Mouse (Mus musculus): Measurements from ENCODE around the gene Pdgfa. TPM values are rescaled to one million over a fixed set of nuclear protein-coding genes. Genes with fewer than 3 reads are reported as not detected.

The Pdgfa gene
- polyA plus RNA-seq, 1 experiment from 2014 or later = 4.9 TPM

DNA sequence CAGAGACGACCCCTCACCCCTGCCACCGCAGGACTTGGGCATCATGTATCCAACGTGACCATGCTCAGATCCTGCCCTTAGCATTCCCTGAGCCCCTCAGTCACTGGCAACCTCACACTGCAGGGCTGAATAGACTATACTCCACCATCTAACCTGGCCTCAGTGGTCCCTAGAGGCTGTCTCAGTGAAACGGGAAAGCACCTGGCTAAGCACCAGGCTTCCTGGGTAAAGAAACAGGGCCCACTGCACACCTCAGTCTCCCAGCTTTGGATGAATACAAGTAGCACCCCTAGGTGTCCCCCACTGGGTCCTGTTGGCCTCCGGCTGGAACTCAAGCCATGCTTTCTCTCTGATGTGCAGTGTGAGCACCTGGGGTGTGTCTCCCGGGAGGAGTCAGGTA lies 23.7 kb downstream of the Pdgfa start:
- Histone ChIP-seq H3K4me2 (replicated peaks) (no peak overlapping the region), H3K27me3 (no peaks in the 10 kb centered on the region), H3K36me3 (no peaks in the 10 kb centered on the region), H3K9ac (replicated peaks) (no peak overlapping the region), H3K27ac (replicated peaks) (no peak overlapping the region), H3K4me3 (no peak overlapping the region), H3K9me3 (no peaks in the 10 kb centered on the region), H3K4me1 (no peaks in the 10 kb centered on the region)
- ATAC-seq (ENCODE audit: low FRiP score, low read depth) = no peak
- WGBS = 86% methylated on average over 6 of the region's 6 CpGs

DNA sequence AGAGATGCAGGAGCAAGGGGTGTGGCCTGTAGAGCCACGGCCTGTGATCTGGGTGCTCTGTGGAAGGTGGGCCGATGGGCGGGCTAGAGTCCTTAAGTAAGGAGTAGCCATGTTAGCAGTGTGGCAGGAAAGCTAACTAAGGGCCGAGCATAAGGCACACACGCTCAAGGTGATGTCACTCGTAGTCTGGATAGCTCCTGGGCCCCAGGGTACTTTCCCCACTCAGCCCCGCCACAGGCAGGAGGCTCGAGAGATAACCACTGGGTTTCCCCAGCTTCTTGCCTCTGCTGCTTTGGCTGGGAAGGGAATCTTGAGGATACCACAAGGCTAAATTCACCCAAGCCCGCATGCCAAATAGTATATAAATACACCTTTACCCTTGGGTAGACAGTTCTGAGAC lies 25.8 kb downstream of the Pdgfa start:
- H3K36me3 ChIP-seq = no peaks in the 10 kb centered on the region
- H3K4me1 ChIP-seq = no peaks in the 10 kb centered on the region
- H3K27me3 ChIP-seq = no peaks in the 10 kb centered on the region
- no peak overlapping the region for H3K4me2 ChIP-seq (replicated peaks)
- WGBS = 74% methylated on average over 9 of the region's 9 CpGs
- H3K27ac ChIP-seq (replicated peaks) = no peak overlapping the region
- H3K9me3 ChIP-seq = no peaks in the 10 kb centered on the region
- no peak overlapping the region for H3K9ac ChIP-seq (replicated peaks)
- no peak for ATAC-seq (ENCODE audit: low FRiP score, low read depth)
- no peak overlapping the region for H3K4me3 ChIP-seq

GRCm38 (mm10) chr5:138970056-138970490 lies 27.1 kb downstream of the Pdgfa start:
- Histone ChIP-seq H3K9ac (replicated peaks) (no peak overlapping the region), H3K36me3 (no peaks in the 10 kb centered on the region), H3K4me3 (no peak overlapping the region), H3K4me1 (0 out of 2 replicates have a peak, but pooled peaks cover 3% of the 10 kb centered on the region), H3K27ac (replicated peaks) (no peak overlapping the region), H3K4me2 (replicated peaks) (no peak overlapping the region), H3K27me3 (no peaks in the 10 kb centered on the region), H3K9me3 (no peaks in the 10 kb centered on the region)
- 73% methylated on average over 7 of the region's 7 CpGs for WGBS
- ATAC-seq (ENCODE audit: low FRiP score, low read depth) = no peak

- H3K4me3 ChIP-seq = no peak overlapping the region
- no peak overlapping the region for H3K9ac ChIP-seq (replicated peaks)
- H3K36me3 ChIP-seq = no peaks in the 10 kb centered on the region
- H3K4me1 ChIP-seq = 0 out of 2 replicates have a peak, but pooled peaks cover 3% of the 10 kb centered on the region
- H3K4me2 ChIP-seq (replicated peaks) = no peak overlapping the region
- no peaks in the 10 kb centered on the region for H3K27me3 ChIP-seq
- H3K27ac ChIP-seq (replicated peaks) = no peak overlapping the region
- H3K9me3 ChIP-seq = no peaks in the 10 kb centered on the region
- ATAC-seq (ENCODE audit: low FRiP score, low read depth) = no peak
- 44% methylated on average over 7 of the region's 7 CpGs for WGBS
Observed at GRCm38 (mm10) chr5:138966033-138966724, 31.0 kb downstream of the Pdgfa start.

GRCm38 (mm10) chr5:138965590-138965989 lies 31.6 kb downstream of the Pdgfa start:
- ATAC-seq (ENCODE audit: low FRiP score, low read depth) = no peak
- no peak overlapping the region for H3K4me3 ChIP-seq
- 0 out of 2 replicates have a peak, but pooled peaks cover 3% of the 10 kb centered on the region for H3K4me1 ChIP-seq
- H3K9ac ChIP-seq (replicated peaks) = no peak overlapping the region
- H3K4me2 ChIP-seq (replicated peaks) = no peak overlapping the region
- H3K27ac ChIP-seq (replicated peaks) = no peak overlapping the region
- no peaks in the 10 kb centered on the region for H3K9me3 ChIP-seq
- no peaks in the 10 kb centered on the region for H3K36me3 ChIP-seq
- no peaks in the 10 kb centered on the region for H3K27me3 ChIP-seq
- 89% methylated on average over 2 of the region's 2 CpGs for WGBS

DNA sequence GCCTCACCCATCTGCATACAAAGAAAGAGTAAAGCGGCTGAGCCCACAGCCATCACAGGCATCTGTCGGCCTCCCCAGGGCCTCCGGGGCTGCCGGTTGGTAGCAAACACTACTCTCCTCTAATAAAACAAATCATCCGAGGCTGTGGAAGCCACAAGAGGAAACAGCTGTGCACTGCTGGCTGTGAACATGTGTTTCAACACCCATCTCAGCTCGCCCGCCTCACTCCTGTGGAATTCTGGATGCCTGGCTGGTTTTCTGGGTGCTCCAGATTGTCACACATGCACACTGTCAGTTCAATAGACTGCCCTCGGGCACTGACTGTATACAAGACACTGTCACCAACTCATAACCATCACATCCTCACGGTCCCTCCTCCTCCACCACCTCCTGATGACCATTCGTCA lies 40.7 kb downstream of the Pdgfa start:
- Histone ChIP-seq H3K27ac (replicated peaks) (no peak overlapping the region), H3K4me1 (peaks cover 9% of the 10 kb centered on the region; the same call in 1 of the 2 replicates), H3K4me3 (no peak overlapping the region), H3K4me2 (replicated peaks) (no peak overlapping the region), H3K9ac (replicated peaks) (no peak overlapping the region), H3K9me3 (no peaks in the 10 kb centered on the region), H3K27me3 (no peaks in the 10 kb centered on the region), H3K36me3 (no peaks in the 10 kb centered on the region)
- no peak for ATAC-seq (ENCODE audit: low FRiP score, low read depth)
- WGBS = 77% methylated on average over 10 of the region's 10 CpGs

- Histone ChIP-seq H3K4me2 (replicated peaks) (no peak overlapping the region), H3K9ac (replicated peaks) (no peak overlapping the region), H3K36me3 (no peaks in the 10 kb centered on the region), H3K27me3 (no peaks in the 10 kb centered on the region), H3K4me3 (no peak overlapping the region), H3K4me1 (peaks cover 10% of the 10 kb centered on the region; the same call in 1 of the 2 replicates), H3K27ac (replicated peaks) (no peak overlapping the region), H3K9me3 (no peaks in the 10 kb centered on the region)
- no peak for ATAC-seq (ENCODE audit: low FRiP score, low read depth)
- 80% methylated on average over 7 of the region's 7 CpGs for WGBS
Observed at GRCm38 (mm10) chr5:138953986-138954385, 43.2 kb downstream of the Pdgfa start.

DNA sequence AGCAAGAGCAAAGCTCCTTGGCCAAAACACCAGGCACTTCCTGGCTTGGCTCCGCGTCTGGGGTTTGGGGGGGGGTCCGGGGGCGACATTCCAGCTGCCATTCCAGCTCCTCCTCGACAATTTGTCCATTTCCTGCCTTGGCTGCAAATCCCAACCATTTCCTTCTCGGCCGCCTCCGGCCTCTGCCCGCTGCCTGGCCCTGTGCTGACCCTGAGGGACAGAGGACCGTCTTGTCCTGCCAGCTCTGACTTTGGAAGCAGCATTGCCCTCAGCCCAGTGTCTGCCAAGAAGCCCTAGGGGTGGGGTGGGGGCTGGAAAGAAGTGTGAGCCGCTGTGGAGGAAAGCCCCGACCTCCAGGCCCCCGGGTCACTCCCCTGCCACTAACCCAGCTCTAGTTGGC lies 44.2 kb downstream of the Pdgfa start:
- H3K9ac ChIP-seq (replicated peaks) = no peak overlapping the region
- H3K36me3 ChIP-seq = no peaks in the 10 kb centered on the region
- WGBS = 71% methylated on average over 13 of the region's 13 CpGs
- no peaks in the 10 kb centered on the region for H3K9me3 ChIP-seq
- H3K27me3 ChIP-seq = no peaks in the 10 kb centered on the region
- ATAC-seq (ENCODE audit: low FRiP score, low read depth) = no peak
- no peak overlapping the region for H3K4me3 ChIP-seq
- no peak overlapping the region for H3K27ac ChIP-seq (replicated peaks)
- no peak overlapping the region for H3K4me2 ChIP-seq (replicated peaks)
- H3K4me1 ChIP-seq = peaks cover 20% of the 10 kb centered on the region

- no peaks in the 10 kb centered on the region for H3K36me3 ChIP-seq
- 100% methylated on average over 2 of the region's 2 CpGs for WGBS
Observed at GRCm38 (mm10) chr5:138951305-138951704, 45.9 kb downstream of the Pdgfa start.

DNA sequence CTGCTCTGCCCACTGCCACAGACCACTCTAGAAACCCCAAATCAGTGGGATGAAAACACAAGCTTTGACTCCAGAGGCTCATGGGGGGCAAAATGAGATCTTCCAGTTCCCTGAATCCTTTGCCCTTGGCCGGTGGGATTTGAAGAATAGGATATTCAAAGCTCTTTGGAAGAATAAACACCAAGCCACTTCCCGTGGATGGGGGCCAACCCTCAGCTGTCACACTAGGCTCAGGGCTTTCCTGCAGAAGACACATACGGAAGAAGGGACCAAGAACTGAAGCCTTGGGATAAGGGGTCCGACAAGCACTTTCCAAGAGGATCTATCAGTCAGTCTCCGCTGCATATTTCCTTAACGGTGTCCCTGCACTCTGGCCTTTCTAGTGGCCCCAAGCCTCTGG lies 48.0 kb downstream of the Pdgfa start:
- Histone ChIP-seq H3K4me3 (no peak overlapping the region), H3K36me3 (no peaks in the 10 kb centered on the region), H3K4me2 (replicated peaks) (no peak overlapping the region), H3K27me3 (no peaks in the 10 kb centered on the region), H3K9me3 (no peaks in the 10 kb centered on the region), H3K4me1 (peaks cover 23% of the 10 kb centered on the region), H3K9ac (replicated peaks) (no peak overlapping the region), H3K27ac (replicated peaks) (no peak overlapping the region)
- no peak for ATAC-seq (ENCODE audit: low FRiP score, low read depth)
- 85% methylated on average over 6 of the region's 6 CpGs for WGBS

More at GRCm38 (mm10) chr5:138951305-138951704, 45.9 kb downstream of the Pdgfa start:
- Histone ChIP-seq H3K4me1 (peaks cover 28% of the 10 kb centered on the region), H3K9me3 (no peaks in the 10 kb centered on the region), H3K27me3 (no peaks in the 10 kb centered on the region), H3K27ac (replicated peaks) (no peak overlapping the region), H3K4me2 (replicated peaks) (no peak overlapping the region), H3K4me3 (no peak overlapping the region), H3K9ac (replicated peaks) (no peak overlapping the region)
- ATAC-seq (ENCODE audit: low FRiP score, low read depth) = no peak

DNA sequence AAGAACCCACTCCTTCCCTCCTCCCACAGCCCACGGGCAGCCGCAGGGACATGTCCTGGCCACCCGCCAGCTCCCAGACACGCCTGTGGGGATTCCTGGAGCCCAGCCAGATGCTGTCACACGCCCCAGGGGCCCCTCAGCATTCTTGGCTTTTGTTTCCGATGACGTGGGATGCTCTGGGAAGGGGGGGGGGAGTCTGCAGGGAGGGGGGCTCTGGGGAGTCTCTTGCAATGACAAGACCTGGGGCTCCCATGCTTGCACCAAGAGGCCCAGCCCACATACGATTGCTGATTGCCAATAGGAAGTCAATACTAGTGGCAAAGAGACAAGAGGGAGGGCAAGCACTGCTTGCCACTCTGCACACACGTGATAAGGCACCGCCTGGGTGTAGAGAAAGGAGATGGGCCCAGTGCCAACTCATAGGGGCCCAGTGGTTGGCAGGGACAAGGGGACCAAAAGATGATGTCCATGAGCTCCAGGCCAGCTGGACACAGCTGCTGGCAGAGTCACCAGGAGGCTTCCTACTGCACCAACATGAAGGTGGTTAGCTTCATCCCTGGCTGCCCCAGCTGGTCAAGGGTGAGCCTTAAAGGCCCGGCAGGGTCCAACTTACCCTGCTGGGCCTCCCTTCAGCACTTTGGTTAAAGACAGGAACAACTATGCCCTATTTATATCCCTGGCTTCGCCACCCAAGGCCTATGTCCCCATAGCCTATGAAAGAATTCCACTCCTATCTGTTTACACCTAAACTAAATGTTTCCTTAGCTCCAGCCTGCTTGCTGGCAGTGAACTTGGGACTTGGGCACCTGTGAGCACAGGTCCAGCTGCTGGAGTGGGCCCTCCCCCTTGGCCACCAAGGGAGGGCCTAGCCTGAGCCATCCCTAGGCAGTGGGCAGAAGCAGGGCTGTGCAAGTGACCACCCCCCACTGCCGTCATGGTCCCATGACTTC lies 48.9 kb downstream of the Pdgfa start:
- Histone ChIP-seq H3K36me3 (no peaks in the 10 kb centered on the region), H3K4me1 (peaks cover 23% of the 10 kb centered on the region), H3K27ac (replicated peaks) (no peak overlapping the region), H3K9me3 (no peaks in the 10 kb centered on the region), H3K27me3 (no peaks in the 10 kb centered on the region), H3K4me3 (no peak overlapping the region), H3K4me2 (replicated peaks) (0 out of 2 replicates have a peak overlapping the region, but pooled peaks have one; percentile 3), H3K9ac (replicated peaks) (no peak overlapping the region)
- ATAC-seq (ENCODE audit: low FRiP score, low read depth) = peak; percentile 52
- 41% methylated on average over 13 of the region's 13 CpGs for WGBS

DNA sequence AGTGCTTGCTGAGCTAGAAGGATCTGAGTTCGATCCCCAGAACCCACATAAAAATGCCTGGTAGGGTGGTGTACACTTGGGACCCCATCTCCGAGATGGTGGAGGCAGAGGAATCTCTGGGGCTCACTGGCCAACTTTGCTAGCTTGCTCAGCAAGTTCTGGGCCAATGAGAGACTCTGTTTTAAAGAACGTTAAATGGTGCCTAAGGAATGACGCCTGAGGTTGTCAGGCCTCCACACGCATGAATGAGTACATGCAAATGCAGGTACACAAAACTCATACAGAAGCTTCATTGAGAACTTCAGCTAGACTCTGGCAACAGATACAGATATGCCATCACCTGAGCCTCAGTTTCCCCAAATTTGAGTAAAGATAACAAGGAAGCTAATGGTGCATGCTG lies 49.7 kb downstream of the Pdgfa start:
- Histone ChIP-seq H3K4me2 (replicated peaks) (no peak overlapping the region), H3K9me3 (no peaks in the 10 kb centered on the region), H3K27me3 (no peaks in the 10 kb centered on the region), H3K4me1 (peaks cover 23% of the 10 kb centered on the region), H3K9ac (replicated peaks) (no peak overlapping the region), H3K27ac (replicated peaks) (no peak overlapping the region), H3K36me3 (no peaks in the 10 kb centered on the region), H3K4me3 (no peak overlapping the region)
- 84% methylated on average over 5 of the region's 5 CpGs for WGBS
- ATAC-seq (ENCODE audit: low FRiP score, low read depth) = no peak
